Mouse (Mus musculus) hindbrain, postnatal 0 days (tissue): ENCODE measurements around the gene Arl10. TPM values are rescaled to one million over a fixed set of nuclear protein-coding genes. Genes with fewer than 3 reads are reported as not detected.

Source experiments
- ATAC-seq: fragments of 200-750 bp; cut with Nextera tagmentation; 2 replicates; pipeline ENCODE4 v1.8.0; 2017; ENCODE audit warnings: mild to moderate bottlenecking, moderate TSS enrichment, moderate library complexity
- DNase-seq: peaks from one replicate; pipeline ENCODE4 v3.0.0-alpha.2; 2015; ENCODE audit warnings: low spot score
- H3K27ac ChIP-seq: fragments of 300-500 bp; sonication (generic); 2 replicates; pipeline ENCODE4 v1.5.1; 2014; ENCODE audit warnings: mild to moderate bottlenecking
- H3K27me3 ChIP-seq: fragments of 300-500 bp; sonication (generic); 2 replicates; pipeline ENCODE4 v1.6.1; 2014; ENCODE audit warnings: low read length, mixed read lengths; ENCODE audit not compliant: insufficient read depth
- H3K36me3 ChIP-seq: fragments of 300-500 bp; sonication (generic); 2 replicates; pipeline ENCODE4 v1.6.1; 2014; ENCODE audit warnings: low read length, mixed read lengths; ENCODE audit not compliant: insufficient read depth
- H3K4me1 ChIP-seq: fragments of 300-500 bp; sonication (generic); 2 replicates; pipeline ENCODE4 v1.6.1; 2014; ENCODE audit warnings: antibody characterized with exemption, low read length, mixed read lengths; ENCODE audit not compliant: insufficient read depth
- H3K4me2 ChIP-seq: fragments of 300-500 bp; sonication (generic); 2 replicates; pipeline ENCODE4 v1.6.1; 2014; ENCODE audit warnings: low read depth, mild to moderate bottlenecking, low read length, moderate library complexity, mixed read lengths
- H3K4me3 ChIP-seq: fragments of 300-500 bp; sonication (generic); 2 replicates; pipeline ENCODE4 v1.5.1; 2014; ENCODE audit warnings: low read length
- H3K9ac ChIP-seq: fragments of 300-500 bp; sonication (generic); replicated peaks from 2 replicates; pipeline ENCODE4 v1.6.1; 2014; ENCODE audit warnings: mild to moderate bottlenecking, low read length, moderate library complexity, mixed read lengths
- H3K9me3 ChIP-seq: fragments of 300-500 bp; sonication (generic); 2 replicates; pipeline ENCODE4 v1.6.1; 2016; ENCODE audit warnings: low read length, mixed read lengths
- CTCF ChIP-seq: IDR thresholded peaks from 2 replicates; pipeline ENCODE4 v1.5.1; 2016; ENCODE audit warnings: antibody characterized with exemption, control low read depth, low read depth
- WGBS: fragments of 180-500 bp; shearing (Covaris S2); extraction: QIAGEN DNeasy Blood & Tissue Kit; methylation state at CpG from one replicate; pipeline ENCODE4 v1.1.7; 2014; 5-methylcytosine and 5-hydroxymethylcytosine counted together
- microRNA-seq, 2 experiments: library from miRNA; unstranded; fragments of <30 nt; microRNA quantifications; one replicate each; pipeline ENCODE4; 2016
- polyA plus RNA-seq: library from polyadenylated mRNA; unstranded; fragments of >200 nt; fragmentation: Nextera tagmentation; extraction: Ambion mirVana; gene quantifications from 2 replicates; pipeline ENCODE4 v1.2.1, GENCODE M21; 2015
- total RNA-seq: library from RNA; depleted of rRNA; stranded (reverse); fragments of >200 nt; gene quantifications from 2 replicates; pipeline ENCODE4 v1.2.3, GENCODE M21; 2014; rRNA removed

Arl10 gene
- total and polyA plus RNA-seq, 2 experiments from 2014 or later = 69.7 to 159 TPM

GRCm38 (mm10) chr13:54629128-54629527, 54.3 kb downstream of the Arl10 start:
- no peaks in the 10 kb centered on the region for H3K36me3 ChIP-seq
- no peaks in the 10 kb centered on the region for H3K27me3 ChIP-seq
- H3K4me3 ChIP-seq = no peak overlapping the region
- H3K9me3 ChIP-seq = no peaks in the 10 kb centered on the region
- no peak for TF ChIP-seq CTCF
- ATAC-seq = no peak
- no peaks in the 10 kb centered on the region for H3K4me1 ChIP-seq
- DNase-seq = no peak
- H3K9ac ChIP-seq = no peak overlapping the region
- 83% methylated on average over 4 of the region's 4 CpGs for WGBS
- no peak overlapping the region for H3K27ac ChIP-seq
- H3K4me2 ChIP-seq = no peak overlapping the region

Small RNA genes lying within 50 kb of the gene (microRNA-seq; reads per million reads assigned to microRNA genes)
- gene Gm24195 = 0 reads per million in 2 experiments

Other genes with a start within 250 kb of the Arl10 start
- gene Cplx2, start 203.7 kb upstream of the Arl10 start, total RNA-seq = 118 and 120 TPM in 2 replicates
- gene Cplx2, start 203.7 kb upstream of the Arl10 start, polyA plus RNA-seq = 46.2 and 47.4 TPM in 2 replicates
- gene Thoc3, start 106.2 kb upstream of the Arl10 start, total RNA-seq = 67.2 and 120 TPM in 2 replicates
- gene Thoc3, start 106.2 kb upstream of the Arl10 start, polyA plus RNA-seq = 107 and 108 TPM in 2 replicates
- gene Simc1, start 71.2 kb upstream of the Arl10 start, total RNA-seq = 17.1 and 18.3 TPM in 2 replicates
- gene Simc1, start 71.2 kb upstream of the Arl10 start, polyA plus RNA-seq = 9.3 and 9.5 TPM in 2 replicates
- 248 and 278 TPM in 2 replicates for gene 4833439L19Rik, start 9.6 kb upstream of the Arl10 start, total RNA-seq
- 221 and 231 TPM in 2 replicates for gene 4833439L19Rik, start 9.6 kb upstream of the Arl10 start, polyA plus RNA-seq
- gene Nop16, start 15.1 kb downstream of the Arl10 start, total RNA-seq = 19.7 and 24.5 TPM in 2 replicates
- gene Nop16, start 15.1 kb downstream of the Arl10 start, polyA plus RNA-seq = 49.9 and 53.0 TPM in 2 replicates
- 177 and 187 TPM in 2 replicates for gene Higd2a, start 15.2 kb downstream of the Arl10 start, total RNA-seq
- gene Higd2a, start 15.2 kb downstream of the Arl10 start, polyA plus RNA-seq = 355 and 362 TPM in 2 replicates
- gene Cltb, start 36.3 kb downstream of the Arl10 start, total RNA-seq = 184 and 189 TPM in 2 replicates
- gene Cltb, start 36.3 kb downstream of the Arl10 start, polyA plus RNA-seq = 312 and 318 TPM in 2 replicates
- gene Faf2, start 46.8 kb downstream of the Arl10 start, total RNA-seq = 39.5 and 41.9 TPM in 2 replicates
- 64.0 and 65.0 TPM in 2 replicates for gene Faf2, start 46.8 kb downstream of the Arl10 start, polyA plus RNA-seq
- gene Rnf44, start 118.9 kb downstream of the Arl10 start, total RNA-seq = 73.1 and 74.8 TPM in 2 replicates
- gene Rnf44, start 118.9 kb downstream of the Arl10 start, polyA plus RNA-seq = 48.8 and 60.1 TPM in 2 replicates
- 0.22 and 0.37 TPM in 2 replicates for gene Cdhr2, start 126.4 kb downstream of the Arl10 start, total RNA-seq
- gene Cdhr2, start 126.4 kb downstream of the Arl10 start, polyA plus RNA-seq = 0.35 and 0.41 TPM in 2 replicates
- gene Gprin1, start 174.9 kb downstream of the Arl10 start, total RNA-seq = 146 and 153 TPM in 2 replicates
- gene Gprin1, start 174.9 kb downstream of the Arl10 start, polyA plus RNA-seq = 18.3 and 19.9 TPM in 2 replicates
- 96.8 and 111 TPM in 2 replicates for gene Sncb, start 191.6 kb downstream of the Arl10 start, total RNA-seq
- gene Sncb, start 191.6 kb downstream of the Arl10 start, polyA plus RNA-seq = 202 and 222 TPM in 2 replicates
- not detected in 2 replicates for gene Eif4e1b, start 209.0 kb downstream of the Arl10 start, total RNA-seq
- not detected in 2 replicates for gene Eif4e1b, start 209.0 kb downstream of the Arl10 start, polyA plus RNA-seq
- gene Tspan17, start 214.4 kb downstream of the Arl10 start, total RNA-seq = 53.2 and 60.5 TPM in 2 replicates
- 143 and 153 TPM in 2 replicates for gene Tspan17, start 214.4 kb downstream of the Arl10 start, polyA plus RNA-seq